Mouse (Mus musculus): ENCODE measurements around the gene Gm4787.
"Not testable (repeated sequence)": the region's sequence is repeated elsewhere in the genome, so short reads cannot be mapped to it uniquely, and the experiment has no call there.

Gm4787 gene

DNA sequence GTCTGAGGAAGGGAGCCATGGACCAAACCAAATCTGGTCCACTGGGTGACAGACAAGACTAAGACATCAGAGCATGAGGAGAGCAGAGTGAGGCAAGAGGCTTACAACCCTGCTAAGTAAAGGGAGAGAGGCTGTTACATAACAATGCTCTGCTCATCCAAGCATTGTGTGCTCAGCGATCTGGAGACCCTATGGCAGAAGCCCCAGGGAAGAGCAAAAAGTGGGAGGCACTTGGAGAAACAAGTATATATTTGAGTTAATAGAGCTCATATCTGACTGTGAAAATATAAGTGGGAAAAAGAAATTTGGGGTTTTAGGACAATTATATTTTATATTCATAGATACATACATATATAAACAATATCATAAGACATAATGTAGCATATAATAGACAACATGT, at the start of gene Gm4787:
Gene Gm4787, minus strand, starts transcription at position 101 of the 400 bp plus-strand sequence.
- not testable (repeated sequence) for DNase-seq (ENCODE audit: low spot score in 2 of 2)

- no peak for DNase-seq (ENCODE audit: low spot score in 2 of 2)
These were observed 42.6 kb upstream of the Gm4787 start, which contains the start of gene Adam4 for GRCm38 (mm10) chr12:81421846-81422245. Gene Adam4, minus strand, starts transcription at chr12:81421946.

DNA sequence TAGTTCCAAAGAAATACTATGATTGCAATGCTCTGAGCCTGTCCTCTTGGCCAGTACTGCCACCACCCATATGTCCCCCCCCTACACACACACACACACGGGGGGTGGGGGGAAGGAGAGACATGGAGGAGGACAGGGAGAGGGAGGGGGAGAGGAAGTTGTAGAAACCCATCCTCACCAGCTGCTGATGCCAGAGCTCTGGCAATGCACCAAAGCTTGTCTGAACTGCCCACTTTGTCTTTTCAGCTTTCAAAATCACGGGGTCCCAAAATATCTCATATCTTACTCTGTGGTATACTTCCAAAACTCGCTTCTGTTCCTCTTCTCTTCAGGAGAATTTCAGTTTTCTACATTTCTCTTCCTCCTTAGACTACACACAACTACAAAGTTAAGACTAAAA, 33.9 kb upstream of the Gm4787 start:
- DNase-seq (ENCODE audit: low spot score in 2 of 2) = no peak

- DNase-seq (ENCODE audit: low spot score in 2 of 2) = no peak
These were observed 29.7 kb upstream of the Gm4787 start for GRCm38 (mm10) chr12:81408966-81409365.

DNA sequence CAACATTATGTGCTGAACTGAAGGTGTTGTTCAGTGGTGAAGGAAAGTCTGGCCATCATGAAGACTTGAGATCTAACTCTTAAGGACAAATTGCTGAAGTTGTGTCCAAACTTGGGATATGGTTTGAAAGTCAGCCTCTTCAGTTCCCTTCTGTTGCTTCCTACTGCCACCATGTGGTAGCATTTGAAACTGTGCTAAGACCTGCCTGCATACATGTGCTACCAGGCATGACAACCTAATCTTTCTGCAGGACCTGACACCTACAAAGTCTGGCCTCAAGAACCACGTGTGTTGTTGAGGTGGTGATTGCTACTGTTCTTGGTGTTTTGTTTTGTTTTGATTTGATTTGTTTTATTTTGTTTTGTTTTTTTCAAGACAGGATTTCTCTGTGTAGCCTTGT, 22.9 kb upstream of the Gm4787 start:
- no peak for DNase-seq (ENCODE audit: low spot score in 2 of 2)

DNA sequence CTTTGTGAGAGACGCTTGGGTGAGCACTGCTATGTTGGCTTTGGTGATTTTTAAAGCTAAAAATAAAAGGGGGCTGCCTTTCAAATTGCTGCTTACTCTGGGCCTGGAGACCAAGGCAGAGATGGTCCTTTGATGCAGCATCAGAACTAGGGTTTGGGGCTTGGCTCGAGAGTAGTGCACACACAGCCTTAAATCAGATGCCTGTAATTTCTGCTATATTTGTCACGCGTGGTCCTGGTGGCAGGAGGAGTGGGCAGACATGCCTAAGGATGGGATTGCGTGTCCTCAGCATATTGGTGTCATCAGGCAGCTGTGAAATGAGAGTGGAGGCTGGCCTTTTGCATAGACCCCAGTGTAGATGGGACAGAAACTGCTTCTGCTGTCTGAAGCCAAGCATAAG, 45.4 kb downstream of the Gm4787 start:
- DNase-seq (ENCODE audit: low spot score in 2 of 2) = no peak

- DNase-seq (ENCODE audit: low spot score in 2 of 2) = no peak
These were observed 46.3 kb downstream of the Gm4787 start, which contains the start of gene Slc8a3 for GRCm38 (mm10) chr12:81332875-81333421. Gene Slc8a3, minus strand, starts transcription at chr12:81333180.

- no peak for DNase-seq (ENCODE audit: low spot score in 2 of 2)
These were observed 47.1 kb downstream of the Gm4787 start for GRCm38 (mm10) chr12:81331937-81332874.

DNA sequence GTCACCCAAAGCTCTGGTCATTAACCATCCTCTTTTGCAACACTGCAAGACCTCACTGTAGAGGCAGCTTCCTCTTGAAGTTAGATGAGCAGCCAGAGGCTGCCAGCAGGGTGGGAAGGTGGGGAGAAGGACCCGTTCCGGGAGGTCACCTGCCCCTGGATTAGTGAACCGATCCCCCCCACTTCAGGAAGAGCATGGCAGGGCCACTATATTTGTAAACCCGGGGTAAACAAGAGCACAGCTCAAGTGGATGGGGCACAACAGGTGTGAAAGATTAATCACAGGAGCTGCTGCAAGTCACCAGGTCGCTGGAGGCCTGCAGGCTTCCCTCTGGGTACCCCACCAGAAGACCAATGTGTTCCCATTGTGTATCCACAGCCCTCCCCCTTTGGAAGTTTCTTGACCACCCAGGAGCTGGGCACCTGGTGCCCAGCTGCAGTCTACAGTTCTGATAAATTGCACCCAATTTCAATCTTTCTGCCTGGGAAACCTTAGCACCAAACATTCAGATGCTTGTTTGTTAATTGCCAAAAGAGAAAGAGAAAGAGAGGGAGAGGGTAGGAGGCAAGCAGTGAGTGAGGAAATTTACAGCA, 48.1 kb downstream of the Gm4787 start:
- DNase-seq (ENCODE audit: low spot score in 2 of 2) = no peak

Data from spleen, postnatal 4 days (tissue).